Comparison of ENCODE assay signal across 8 mouse cellular contexts in the genomic region with DNA sequence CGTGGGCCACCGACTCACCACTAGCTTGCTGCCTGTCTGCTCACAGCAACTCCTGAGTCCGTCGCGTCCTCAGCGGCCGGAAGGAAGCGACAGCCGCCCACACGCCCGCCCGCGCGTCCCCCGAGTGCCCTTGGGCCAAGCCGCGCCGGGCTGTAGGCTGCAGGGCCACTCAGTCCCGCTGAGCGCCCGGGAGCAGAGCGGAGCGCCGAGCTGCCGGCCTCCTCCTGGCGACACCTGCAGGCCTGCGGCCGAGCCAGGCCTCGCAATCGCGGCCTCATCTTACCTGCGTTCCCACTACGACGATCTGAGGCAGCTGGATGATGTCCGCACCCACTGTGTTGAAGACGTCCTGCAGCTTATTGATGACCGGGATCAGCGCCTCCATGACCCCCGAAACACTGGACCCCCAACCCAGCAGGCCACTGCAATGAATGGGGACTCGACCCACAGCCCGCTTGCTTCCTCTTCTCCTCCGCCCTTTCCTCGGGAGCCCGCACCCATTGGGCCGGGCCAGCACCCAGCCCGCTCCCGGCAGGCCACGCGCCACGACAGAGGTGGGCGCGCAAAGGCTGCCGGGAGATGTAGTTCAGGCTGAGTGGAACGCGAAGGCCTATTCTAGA. TPM values are rescaled to one million over a fixed set of nuclear protein-coding genes. Genes with fewer than 3 reads are reported as not detected.
DNase-seq lines count a peak whose midpoint lies in the region; ATAC-seq and TF ChIP-seq lines count a peak whose summit lies in the region.

TSS of gene Dnm1l (minus strand) at position 479 of the 620 bp plus-strand sequence.

- H3K4me3 ChIP-seq in MEL (ENCODE audit: control insufficient read depth in 1 of 2, insufficient read depth in 1 of 2, low read depth in 2 of 2, low read length in 2 of 2): peak within 1 kb of the TSS; percentile 83 to 90
- H3K4me3 ChIP-seq in cerebellum, adult 2 months (replicated peaks; ENCODE audit: insufficient read depth, low read depth, low read length): peak within 1 kb of the TSS; percentile 99
- peak within 1 kb of the TSS; percentile 97 for H3K4me3 ChIP-seq in forebrain, postnatal 0 days (ENCODE audit: low read depth, low read length)
- peak within 1 kb of the TSS; percentile 95 for H3K4me3 ChIP-seq in lung, embryonic 15.5 days

- no peaks in the 10 kb centered on the region for H3K27me3 ChIP-seq in MEL (ENCODE audit: control insufficient read depth in 1 of 2, insufficient read depth in 2 of 2, low read length in 2 of 2)
- H3K27me3 ChIP-seq in cerebellum, adult 2 months (ENCODE audit: control insufficient read depth, insufficient read depth, low read length): no peaks in the 10 kb centered on the region
- no peaks in the 10 kb centered on the region for H3K27me3 ChIP-seq in forebrain, postnatal 0 days (ENCODE audit: insufficient read depth, low read length)
- H3K27me3 ChIP-seq in lung, embryonic 15.5 days: no peaks in the 10 kb centered on the region

- peaks cover 0 to 14% of the 10 kb centered on the region in 2 experiments; a peak in 3 of 4 replicates for H3K36me3 ChIP-seq in MEL (ENCODE audit: control insufficient read depth in 1 of 2, insufficient read depth in 2 of 2, low read length in 2 of 2)
- H3K36me3 ChIP-seq in forebrain, postnatal 0 days (ENCODE audit: insufficient read depth): no peaks in the 10 kb centered on the region
- no peaks in the 10 kb centered on the region; the same call in 1 of the 2 replicates for H3K36me3 ChIP-seq in lung, embryonic 15.5 days

- under 1% methylated on average over 55 of the region's 55 CpGs for WGBS in cerebellum, adult 2 months
- WGBS in forebrain, postnatal 0 days: 1% methylated on average over 55 of the region's 55 CpGs
- WGBS in lung, embryonic 15.5 days: under 1% methylated on average over 55 of the region's 55 CpGs

- H3K4me2 ChIP-seq in forebrain, postnatal 0 days (ENCODE audit: low read depth): peak within 1 kb of the TSS; percentile 61
- H3K4me2 ChIP-seq in lung, embryonic 15.5 days: peak within 1 kb of the TSS; percentile 68

- peak within 1 kb of the TSS; percentile 91 for H3K9ac ChIP-seq in MEL (ENCODE audit: control insufficient read depth, low read depth, low read length, poor library complexity, severe bottlenecking)
- peak within 1 kb of the TSS; percentile 90 for H3K9ac ChIP-seq in forebrain, postnatal 0 days
- peak within 1 kb of the TSS; percentile 86 for H3K9ac ChIP-seq in lung, embryonic 15.5 days

- H3K27ac ChIP-seq in MEL (ENCODE audit: control insufficient read depth, low read depth, low read length): peak within 1 kb of the TSS; percentile 62
- H3K27ac ChIP-seq in cerebellum, adult 2 months (ENCODE audit: insufficient read depth, low read length): peak within 1 kb of the TSS; percentile 90
- peak within 1 kb of the TSS; percentile 87 for H3K27ac ChIP-seq in forebrain, postnatal 0 days (ENCODE audit: low read depth, low read length)
- H3K27ac ChIP-seq in lung, embryonic 15.5 days: peak within 1 kb of the TSS; percentile 95

- H3K9me3 ChIP-seq in MEL (replicated peaks; ENCODE audit: insufficient read depth, low read length): no peaks in the 10 kb centered on the region
- H3K9me3 ChIP-seq in forebrain, postnatal 0 days (ENCODE audit: low read length): no peaks in the 10 kb centered on the region
- no peaks in the 10 kb centered on the region for H3K9me3 ChIP-seq in lung, embryonic 15.5 days

- TF ChIP-seq CTCF in MEL (IDR thresholded peaks at IDR 0.05 in 2 of 3, conservative IDR thresholded peaks at IDR 0.05 in 1 of 3; ENCODE audit: control insufficient read depth in 1 of 3, insufficient read depth in 1 of 3, low read depth in 2 of 3, low read length in 3 of 3, poor library complexity in 1 of 3, severe bottlenecking in 1 of 3): 0 out of 6 replicates have a peak, but pooled peaks of 1 of the 3 experiments have one; percentile 2
- TF ChIP-seq CTCF in cerebellum, adult 2 months (IDR thresholded peaks at IDR 0.05; ENCODE audit: borderline replicate concordance, insufficient read depth, low read depth, low read length): no peak
- peak; percentile 49 for TF ChIP-seq CTCF in forebrain, postnatal 0 days (IDR thresholded peaks at IDR 0.05; ENCODE audit: low read depth)

- peaks cover 31% of the 10 kb centered on the region for H3K79me2 ChIP-seq in MEL (ENCODE audit: control insufficient read depth, insufficient read depth, low read length, poor library complexity)

- TF ChIP-seq POLR2A in MEL (IDR thresholded peaks at IDR 0.05; ENCODE audit: control insufficient read depth in 1 of 2, insufficient read depth in 1 of 2, low read depth in 1 of 2, low read length in 2 of 2, poor library complexity in 1 of 2): peak; percentile 92 to 95
- peak; percentile 64; the same call in 1 of the 2 replicates for TF ChIP-seq POLR2A in cerebellum, adult 2 months (IDR thresholded peaks at IDR 0.05; ENCODE audit: borderline replicate concordance, insufficient read depth, low read length)

- DNase-seq in MEL (ENCODE audit: low read depth, low spot score): peak; percentile 92
- peak; percentile 94 for DNase-seq in cerebellum, adult 2 months
- DNase-seq in forebrain, postnatal 0 days: peak; percentile 94
- DNase-seq in heart, postnatal 4 days: peak; percentile 92
- DNase-seq in layer of hippocampus, adult 8-10 months (ENCODE audit: low spot score in 2 of 2): peak; percentile 83 to 90
- peak; percentile 88 for DNase-seq in ovary, adult 18-20 months (ENCODE audit: low spot score)
- peak; percentile 90 for DNase-seq in thymus, postnatal 0 days (ENCODE audit: low spot score)

- peaks cover 0 to 11% of the 10 kb centered on the region in 2 experiments; a peak in 3 of 4 replicates for H3K4me1 ChIP-seq in MEL (ENCODE audit: control insufficient read depth in 1 of 2, insufficient read depth in 2 of 2, low read length in 2 of 2)
- no peaks in the 10 kb centered on the region for H3K4me1 ChIP-seq in cerebellum, adult 2 months (ENCODE audit: control insufficient read depth, insufficient read depth, low read length)
- peaks cover 12% of the 10 kb centered on the region for H3K4me1 ChIP-seq in forebrain, postnatal 0 days (ENCODE audit: insufficient read depth)
- peaks cover 7% of the 10 kb centered on the region for H3K4me1 ChIP-seq in lung, embryonic 15.5 days

- peak; percentile 99 for ATAC-seq in forebrain, postnatal 0 days
- peak; percentile 100 for ATAC-seq in lung, embryonic 15.5 days (ENCODE audit: borderline replicate concordance, extremely low read depth, low FRiP score, low TSS enrichment)

- no peak for TF ChIP-seq EP300 in MEL (IDR thresholded peaks at IDR 0.05; ENCODE audit: low read depth in 1 of 2, low read length in 2 of 2)

- no peak for TF ChIP-seq RAD21 in MEL (IDR thresholded peaks at IDR 0.05; ENCODE audit: low read depth, low read length)

TF ChIP-seq in MEL, 35 proteins besides CTCF, POLR2A, EP300 and RAD21 (continues in another document):
- TF ChIP-seq MEF2A (IDR thresholded peaks at IDR 0.05; ENCODE audit: extremely low read depth, insufficient replicate concordance, low read depth, low read length, poor library complexity, severe bottlenecking) (no peak), POLR2AphosphoS2 (IDR thresholded peaks at IDR 0.05; ENCODE audit: low read length) (peak; percentile 66; the same call in 1 of the 2 replicates), MYC (IDR thresholded peaks at IDR 0.05; ENCODE audit: low read depth, low read length) (no peak), USF2 (IDR thresholded peaks at IDR 0.05; ENCODE audit: borderline replicate concordance in 1 of 2, insufficient read depth in 1 of 2, low read depth in 1 of 2, low read length in 2 of 2) (no peak), TAL1 (IDR thresholded peaks at IDR 0.05; ENCODE audit: low read length) (no peak), NELFE (IDR thresholded peaks at IDR 0.05; ENCODE audit: low read depth, low read length) (peak; percentile 89), KAT2A (conservative IDR thresholded peaks at IDR 0.05; ENCODE audit: low read depth, low read length) (peak; percentile 87; the same call in 1 of the 2 replicates), NRF1 (IDR thresholded peaks at IDR 0.05; ENCODE audit: insufficient read depth, low read depth, low read length, poor library complexity, severe bottlenecking) (no peak), JUND (IDR thresholded peaks at IDR 0.05; ENCODE audit: low read depth, low read length) (no peak), HCFC1 (IDR thresholded peaks at IDR 0.05; ENCODE audit: low read depth, low read length) (peak; percentile 99), ZKSCAN1 (IDR thresholded peaks at IDR 0.05; ENCODE audit: low read depth, low read length) (no peak), CHD2 (IDR thresholded peaks at IDR 0.05; ENCODE audit: low read length) (no peak), CHD1 (IDR thresholded peaks at IDR 0.05; ENCODE audit: low read depth, low read length) (no peak), GATA1 (IDR thresholded peaks at IDR 0.05; ENCODE audit: low read depth, low read length) (no peak), MAFK (IDR thresholded peaks at IDR 0.05; ENCODE audit: borderline replicate concordance, low read depth, low read length) (no peak), TBP (IDR thresholded peaks at IDR 0.05; ENCODE audit: low read depth, low read length) (peak; percentile 75), GABPA (IDR thresholded peaks at IDR 0.05; ENCODE audit: low read depth, low read length) (no peak), MAZ (IDR thresholded peaks at IDR 0.05; ENCODE audit: low read depth, low read length) (no peak; the same call in 1 of the 2 replicates), BHLHE40 (IDR thresholded peaks at IDR 0.05; ENCODE audit: borderline replicate concordance, low read depth, low read length) (no peak), ELF1 (IDR thresholded peaks at IDR 0.05; ENCODE audit: low read depth, low read length) (peak; percentile 64), ZMIZ1 (IDR thresholded peaks at IDR 0.05; ENCODE audit: low read depth, low read length) (peak; percentile 60; the same call in 1 of the 2 replicates), SIN3A (IDR thresholded peaks at IDR 0.05; ENCODE audit: low read length) (peak; percentile 28; the same call in 1 of the 2 replicates), SMC3 (IDR thresholded peaks at IDR 0.05; ENCODE audit: low read depth, low read length) (no peak)

RNA-seq across cellular contexts. Expression of gene Dnm1l, which starts in this region (rescaled TPM):
- 53.3 and 55.2 TPM in 2 replicates for total RNA-seq in MEL (2012; rRNA removed)
- polyA plus RNA-seq in MEL (2012; ENCODE audit: insufficient read depth in 1 of 2, insufficient read length in 2 of 2, low read depth in 1 of 2, low replicate concordance in 2 of 2, missing spikeins in 1 of 2): 10 to 100 TPM; 62.3 to 83.2 TPM
- 117 TPM in 2 replicates for polyA plus RNA-seq in cerebellum, adult 2 months (2012; rRNA removed)
- 112 and 121 TPM in 2 replicates for total RNA-seq in forebrain, postnatal 0 days (2014; rRNA removed)
- 83.3 and 105 TPM in 2 replicates for polyA plus RNA-seq in forebrain, postnatal 0 days (2015; fragmentation: Nextera tagmentation; extraction: Ambion mirVana)
- total RNA-seq in heart, postnatal 4 days (2021): 100 to 1,000 TPM; 111 to 122 TPM
- 100 to 1,000 TPM; 189 to 210 (median 201) TPM for total RNA-seq in layer of hippocampus, adult 8-10 months (2022)
- 52.5 and 56.2 TPM in 2 replicates for polyA plus RNA-seq in lung, embryonic 15.5 days (2015; fragmentation: Nextera tagmentation; extraction: Ambion mirVana)
- 45.9 and 49.6 TPM in 2 replicates for polyA plus RNA-seq in thymus, postnatal 0 days (2015; fragmentation: Nextera tagmentation; extraction: Ambion mirVana)

Comparison
In these comparisons a context has a peak if more than half of its experiments do, and no peak if none do; other contexts are left out.
1. Peak in every context shown above with its lines: DNase-seq, ATAC-seq, H3K4me3 ChIP-seq and H3K27ac ChIP-seq.